Mouse (Mus musculus): ENCODE results near the gene Slc15a3. TPM values are rescaled to one million over a fixed set of nuclear protein-coding genes. Genes with fewer than 3 reads are reported as not detected.

Gene Slc15a3
- polyA plus RNA-seq, 1 experiment, result 42.0 TPM

DNA sequence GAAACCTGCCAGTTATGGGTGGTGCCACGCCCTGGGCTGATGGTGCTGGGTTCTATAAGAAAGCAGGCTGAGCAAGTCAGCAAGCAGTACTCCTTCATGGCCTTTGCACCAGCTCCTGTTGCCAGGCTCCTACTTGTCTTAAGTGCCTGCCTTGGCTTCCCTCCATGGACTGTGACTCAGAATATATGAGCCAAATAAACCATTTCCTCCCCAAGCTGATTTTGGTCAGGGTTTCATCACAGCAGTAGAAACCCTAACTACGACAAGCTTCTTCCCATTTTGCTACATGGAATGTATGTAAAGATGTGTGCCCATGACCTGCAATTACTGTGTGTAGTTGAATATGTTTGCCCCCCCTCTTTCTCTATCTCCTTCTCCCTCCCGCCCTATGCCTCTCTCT lies 5.9 kb upstream of the Slc15a3 start:
- WGBS, result 76% methylated on average over 3 of the region's 3 CpGs
- Histone ChIP-seq H3K4me1 (ENCODE audit: control insufficient read depth, insufficient read depth, low read length) (no peaks in the 10 kb centered on the region), H3K4me3 (replicated peaks; ENCODE audit: extremely low read depth, low read depth, low read length) (no peak overlapping the region)
- TF ChIP-seq CTCF (IDR thresholded peaks at IDR 0.05; ENCODE audit: insufficient read depth, low read length), result no peak
- TF ChIP-seq POLR2A (IDR thresholded peaks at IDR 0.05; ENCODE audit: borderline replicate concordance, extremely low read depth, low read depth, low read length), result no peak
- DNase-seq, result no peak

- H3K4me1 ChIP-seq (ENCODE audit: control insufficient read depth, insufficient read depth, low read length), result no peaks in the 10 kb centered on the region
- 71% methylated on average over 3 of the region's 3 CpGs for WGBS
- TF ChIP-seq POLR2A (IDR thresholded peaks at IDR 0.05; ENCODE audit: borderline replicate concordance, extremely low read depth, low read depth, low read length), result no peak
- TF ChIP-seq CTCF (IDR thresholded peaks at IDR 0.05; ENCODE audit: insufficient read depth, low read length), result no peak
- H3K4me3 ChIP-seq (replicated peaks; ENCODE audit: extremely low read depth, low read depth, low read length), result no peak overlapping the region
- no peak for DNase-seq
These were observed 3.9 kb upstream of the Slc15a3 start for GRCm38 (mm10) chr19:10835671-10836070.

DNA sequence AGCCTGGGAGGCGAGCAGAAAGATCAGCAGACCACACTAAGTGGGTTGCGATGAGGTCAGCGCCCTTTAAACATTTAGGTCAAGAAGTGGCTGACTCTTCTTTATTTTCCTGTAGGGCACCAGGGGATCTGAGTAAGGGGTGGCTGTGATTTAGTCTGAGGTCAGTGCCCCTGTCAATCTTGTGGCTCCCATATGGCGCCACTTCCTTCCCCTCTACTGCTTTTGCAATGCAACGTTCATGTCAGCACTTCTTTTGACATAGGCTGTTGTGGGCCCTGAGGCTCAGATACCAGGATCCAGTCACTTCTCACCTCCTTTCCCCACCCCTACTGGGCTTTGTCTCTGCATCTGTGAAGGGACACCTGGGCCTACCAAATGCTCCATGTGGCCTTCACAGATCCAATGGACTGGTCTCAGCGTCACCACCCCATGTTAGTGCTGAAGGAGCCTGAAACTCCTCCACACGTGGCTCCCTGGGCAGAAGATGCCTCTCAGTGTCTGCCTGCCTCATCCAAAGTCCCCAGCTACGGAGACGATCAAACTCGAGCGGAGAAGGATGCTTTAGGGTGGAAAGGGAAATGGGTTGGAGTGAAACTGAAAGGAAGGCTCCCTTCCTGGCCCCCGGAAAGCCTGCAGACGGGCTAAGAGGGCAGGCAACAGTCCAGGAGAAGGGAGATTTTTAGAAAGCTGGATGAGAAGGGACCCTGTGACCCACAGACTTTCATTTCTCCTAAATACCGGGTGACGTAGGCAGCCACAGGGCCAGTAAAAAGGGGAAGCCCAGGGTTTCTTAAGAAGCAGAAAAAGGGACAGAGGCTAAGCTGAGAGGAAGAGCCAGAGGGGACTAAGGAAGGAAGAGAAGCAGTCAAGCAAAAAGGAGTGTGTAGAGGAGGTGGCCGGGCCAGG lies 2.4 kb downstream of the Slc15a3 start:
- TF ChIP-seq CTCF (IDR thresholded peaks at IDR 0.05; ENCODE audit: insufficient read depth, low read length) (no peak), POLR2A (IDR thresholded peaks at IDR 0.05; ENCODE audit: borderline replicate concordance, extremely low read depth, low read depth, low read length) (0 out of 2 replicates have a peak, but pooled peaks have one; percentile 13)
- H3K4me1 ChIP-seq (ENCODE audit: control insufficient read depth, insufficient read depth, low read length), result peaks cover 3% of the 10 kb centered on the region; the same call in 1 of the 2 replicates
- 46% methylated on average over 16 of the region's 16 CpGs for WGBS
- H3K4me3 ChIP-seq (replicated peaks; ENCODE audit: extremely low read depth, low read depth, low read length), result peak overlapping the region; percentile 40
- DNase-seq, result peak; percentile 16

GRCm38 (mm10) chr19:10842914-10843313 lies 3.4 kb downstream of the Slc15a3 start:
- 54% methylated on average over 24 of the region's 24 CpGs for WGBS
- DNase-seq, result no peak
- peak overlapping the region; percentile 27 for H3K4me3 ChIP-seq (replicated peaks; ENCODE audit: extremely low read depth, low read depth, low read length)
- TF ChIP-seq POLR2A (IDR thresholded peaks at IDR 0.05; ENCODE audit: borderline replicate concordance, extremely low read depth, low read depth, low read length) (no peak), CTCF (IDR thresholded peaks at IDR 0.05; ENCODE audit: insufficient read depth, low read length) (no peak)
- H3K4me1 ChIP-seq (ENCODE audit: control insufficient read depth, insufficient read depth, low read length), result peaks cover 3% of the 10 kb centered on the region; the same call in 1 of the 2 replicates

- no peak overlapping the region for H3K4me3 ChIP-seq (replicated peaks; ENCODE audit: extremely low read depth, low read depth, low read length)
- TF ChIP-seq CTCF (IDR thresholded peaks at IDR 0.05; ENCODE audit: insufficient read depth, low read length), result no peak
- TF ChIP-seq POLR2A (IDR thresholded peaks at IDR 0.05; ENCODE audit: borderline replicate concordance, extremely low read depth, low read depth, low read length), result no peak
- H3K4me1 ChIP-seq (ENCODE audit: control insufficient read depth, insufficient read depth, low read length), result peaks cover 3% of the 10 kb centered on the region; the same call in 1 of the 2 replicates
- no peak for DNase-seq
- WGBS, result 89% methylated on average over 5 of the region's 5 CpGs
These were observed 4.7 kb downstream of the Slc15a3 start for GRCm38 (mm10) chr19:10844206-10844605.

GRCm38 (mm10) chr19:10845454-10845853 lies 5.9 kb downstream of the Slc15a3 start:
- H3K4me1 ChIP-seq (ENCODE audit: control insufficient read depth, insufficient read depth, low read length), result peaks cover 3% of the 10 kb centered on the region; the same call in 1 of the 2 replicates
- 82% methylated on average over 3 of the region's 3 CpGs for WGBS
- TF ChIP-seq POLR2A (IDR thresholded peaks at IDR 0.05; ENCODE audit: borderline replicate concordance, extremely low read depth, low read depth, low read length), result no peak
- no peak overlapping the region for H3K4me3 ChIP-seq (replicated peaks; ENCODE audit: extremely low read depth, low read depth, low read length)
- DNase-seq, result no peak

DNA sequence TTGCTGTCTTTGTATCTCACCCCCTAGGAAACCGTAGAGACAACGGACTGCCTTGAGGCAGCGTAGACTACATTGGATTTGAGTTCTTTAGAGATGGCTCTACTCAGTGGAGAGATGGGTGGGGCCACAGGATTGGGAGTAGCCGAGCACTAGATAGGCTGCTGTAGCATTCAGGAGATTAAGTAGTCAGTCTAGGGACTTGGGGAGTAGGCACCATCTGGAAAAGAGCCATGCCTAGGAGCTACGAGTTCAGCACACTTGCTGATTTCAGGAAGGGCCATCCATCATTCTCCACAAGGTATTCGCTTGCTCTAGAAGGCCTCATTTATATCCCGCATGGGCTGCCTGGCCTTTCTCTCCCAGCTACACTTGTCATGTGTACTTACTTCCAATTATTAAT lies 6.6 kb downstream of the Slc15a3 start:
- no peak for DNase-seq
- Histone ChIP-seq H3K4me3 (replicated peaks; ENCODE audit: extremely low read depth, low read depth, low read length) (no peak overlapping the region), H3K4me1 (ENCODE audit: control insufficient read depth, insufficient read depth, low read length) (peaks cover 3% of the 10 kb centered on the region; the same call in 1 of the 2 replicates)
- no peak for TF ChIP-seq CTCF (IDR thresholded peaks at IDR 0.05; ENCODE audit: insufficient read depth, low read length)
- no peak for TF ChIP-seq POLR2A (IDR thresholded peaks at IDR 0.05; ENCODE audit: borderline replicate concordance, extremely low read depth, low read depth, low read length)
- 73% methylated on average over 7 of the region's 7 CpGs for WGBS

DNA sequence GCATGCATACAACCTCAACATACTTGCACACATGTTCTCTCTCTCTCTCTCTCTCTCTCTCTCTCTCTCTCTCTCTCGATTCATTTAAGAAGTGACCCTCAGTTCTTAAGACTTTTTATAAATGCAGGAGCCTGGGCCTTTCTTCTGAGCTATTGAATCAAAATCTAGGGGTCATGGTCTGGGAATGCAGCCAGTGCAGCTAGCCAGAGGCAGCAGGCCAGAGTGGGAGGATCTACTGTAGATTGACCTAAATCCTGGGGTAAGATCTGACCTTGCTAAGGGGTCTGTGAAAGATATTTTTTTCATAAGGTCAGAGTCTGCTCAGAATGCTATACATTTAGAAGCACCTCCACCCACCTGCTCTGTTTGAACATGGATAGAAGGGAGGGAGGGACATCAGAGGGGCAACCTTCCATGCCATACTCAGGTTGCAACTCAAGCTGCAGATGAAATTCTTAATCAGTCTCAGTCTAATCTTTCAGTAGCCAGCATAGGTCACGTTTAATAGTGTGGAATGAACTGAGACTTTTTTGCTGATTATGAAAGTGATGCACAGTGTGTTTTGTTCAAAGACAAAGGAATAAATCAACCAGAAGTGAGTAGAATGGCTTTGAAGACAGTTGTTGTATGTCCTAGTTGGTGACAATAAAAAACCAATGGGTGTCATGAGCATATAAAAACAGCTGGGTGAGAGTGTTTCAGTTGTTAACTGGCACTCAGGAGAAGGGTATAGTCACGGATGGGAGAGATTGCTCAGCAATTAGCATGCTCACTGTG lies 8.0 kb downstream of the Slc15a3 start:
- 48% methylated on average over 3 of the region's 3 CpGs for WGBS

DNA sequence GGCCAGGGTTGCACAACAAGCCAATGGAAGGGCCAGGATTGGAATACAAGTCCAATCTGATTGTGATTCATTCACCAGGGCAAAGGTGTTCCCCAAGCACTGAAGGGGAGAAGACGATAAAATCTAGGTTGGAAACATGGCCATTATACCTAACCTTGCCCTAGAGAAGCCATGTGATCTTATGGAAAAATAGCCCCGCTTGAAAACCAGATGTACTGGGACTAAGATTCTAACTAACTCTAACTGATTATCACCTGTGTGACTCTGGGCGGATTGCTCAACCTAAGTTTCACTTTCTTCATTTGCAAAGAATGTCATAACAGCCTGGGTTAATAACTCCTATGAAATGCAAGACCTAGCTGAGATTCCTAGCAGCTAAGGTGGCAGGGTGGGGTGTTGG lies 15.9 kb downstream of the Slc15a3 start:
- no peak overlapping the region for H3K4me3 ChIP-seq (replicated peaks; ENCODE audit: extremely low read depth, low read depth, low read length)
- no peak for TF ChIP-seq POLR2A (IDR thresholded peaks at IDR 0.05; ENCODE audit: borderline replicate concordance, extremely low read depth, low read depth, low read length)
- TF ChIP-seq CTCF (IDR thresholded peaks at IDR 0.05; ENCODE audit: insufficient read depth, low read length), result no peak
- WGBS, result 83% methylated on average over 3 of the region's 3 CpGs
- DNase-seq, result no peak
- H3K4me1 ChIP-seq (ENCODE audit: control insufficient read depth, insufficient read depth, low read length), result no peaks in the 10 kb centered on the region

More for the DNA sequence above, 8.0 kb downstream of the Slc15a3 start:
- DNase-seq, result no peak
- H3K4me3 ChIP-seq (replicated peaks; ENCODE audit: extremely low read depth, low read depth, low read length), result no peak overlapping the region
- H3K4me1 ChIP-seq (ENCODE audit: control insufficient read depth, insufficient read depth, low read length), result peaks cover 3% of the 10 kb centered on the region; the same call in 1 of the 2 replicates
- no peak for TF ChIP-seq POLR2A (IDR thresholded peaks at IDR 0.05; ENCODE audit: borderline replicate concordance, extremely low read depth, low read depth, low read length)
- TF ChIP-seq CTCF (IDR thresholded peaks at IDR 0.05; ENCODE audit: insufficient read depth, low read length), result no peak
